Mouse (Mus musculus): ENCODE measurements around the gene Zmym6. TPM values are rescaled to one million over a fixed set of nuclear protein-coding genes. Genes with fewer than 3 reads are reported as not detected.

Gene Zmym6
- total and polyA plus RNA-seq, 2 experiments, result 1.4 to 7.2 TPM

DNA sequence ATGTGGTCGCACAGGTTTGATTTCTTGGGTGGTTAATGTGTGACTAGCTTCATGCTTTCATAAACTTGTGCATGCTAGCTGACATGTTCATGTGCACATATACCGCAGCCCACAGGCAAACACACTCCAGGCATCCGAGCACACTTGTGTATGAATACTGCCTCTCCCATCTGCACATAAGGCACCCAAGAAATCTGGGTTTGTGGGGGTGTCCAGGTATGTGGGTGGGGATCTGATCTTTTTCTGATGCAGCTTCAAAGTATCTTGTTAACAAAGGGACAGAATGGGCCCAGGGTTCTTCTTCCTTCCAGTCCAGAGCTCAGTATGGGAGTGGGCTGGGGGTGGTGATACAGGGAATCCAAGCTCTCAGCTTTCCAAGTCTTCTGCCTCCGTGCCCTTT, 95.4 kb downstream of the Zmym6 start:
- Histone ChIP-seq H3K4me1 (ENCODE audit: control insufficient read depth, insufficient read depth, low read length) (0 out of 2 replicates have a peak, but pooled peaks cover 3% of the 10 kb centered on the region), H3K9ac (ENCODE audit: low read depth, low read length) (no peak overlapping the region), H3K79me2 (ENCODE audit: control insufficient read depth, insufficient read depth, low read length) (no peaks in the 10 kb centered on the region), H3K27ac (replicated peaks; ENCODE audit: insufficient read depth, low read depth, low read length) (no peak overlapping the region), H3K27me3 (ENCODE audit: control insufficient read depth, insufficient read depth, low read length) (peaks cover 16% of the 10 kb centered on the region), H3K4me3 (ENCODE audit: insufficient read depth, low read depth, low read length) (no peak overlapping the region), H3K36me3 (ENCODE audit: control insufficient read depth, insufficient read depth, low read length) (no peaks in the 10 kb centered on the region)
- TF ChIP-seq CTCF (IDR thresholded peaks at IDR 0.05; ENCODE audit: low read depth, low read length) (no peak), POLR2A (IDR thresholded peaks at IDR 0.05; ENCODE audit: extremely low read depth, insufficient read depth, low read length) (no peak)
- no peak for DNase-seq (ENCODE audit: extremely low read depth, low read depth, low spot score)
- 70% methylated on average over 4 of the region's 4 CpGs for WGBS

- Histone ChIP-seq H3K4me3 (ENCODE audit: insufficient read depth, low read depth, low read length) (no peak overlapping the region), H3K27ac (replicated peaks; ENCODE audit: insufficient read depth, low read depth, low read length) (no peak overlapping the region), H3K9ac (ENCODE audit: low read depth, low read length) (no peak overlapping the region), H3K4me1 (ENCODE audit: control insufficient read depth, insufficient read depth, low read length) (0 out of 2 replicates have a peak, but pooled peaks cover 3% of the 10 kb centered on the region), H3K27me3 (ENCODE audit: control insufficient read depth, insufficient read depth, low read length) (peaks cover 16% of the 10 kb centered on the region), H3K36me3 (ENCODE audit: control insufficient read depth, insufficient read depth, low read length) (no peaks in the 10 kb centered on the region), H3K79me2 (ENCODE audit: control insufficient read depth, insufficient read depth, low read length) (no peaks in the 10 kb centered on the region)
- 2% methylated on average over 8 of the region's 8 CpGs for WGBS
- DNase-seq (ENCODE audit: extremely low read depth, low read depth, low spot score), result no peak
- TF ChIP-seq POLR2A (IDR thresholded peaks at IDR 0.05; ENCODE audit: extremely low read depth, insufficient read depth, low read length) (no peak), CTCF (IDR thresholded peaks at IDR 0.05; ENCODE audit: low read depth, low read length) (no peak)
Observed at GRCm38 (mm10) chr4:127173461-127173860, 96.3 kb downstream of the Zmym6 start.

Other genes with a start within 250 kb of the Zmym6 start
- 10.0 and 11.1 TPM in 2 replicates for gene Zmym4, start 109.2 kb upstream of the Zmym6 start, total RNA-seq (2014; rRNA removed)
- 1.6 and 1.7 TPM in 2 replicates for gene Zmym4, start 109.2 kb upstream of the Zmym6 start, polyA plus RNA-seq (2012; rRNA removed)
- gene Sfpq, start 56.1 kb upstream of the Zmym6 start, total RNA-seq (2014; rRNA removed), result 49.3 and 50.9 TPM in 2 replicates
- gene Sfpq, start 56.1 kb upstream of the Zmym6 start, polyA plus RNA-seq (2012; rRNA removed), result 11.1 and 12.6 TPM in 2 replicates
- gene Zmym1, start 16.2 kb upstream of the Zmym6 start, total RNA-seq (2014; rRNA removed), result 3.4 and 5.0 TPM in 2 replicates
- 0.62 and 0.81 TPM in 2 replicates for gene Zmym1, start 16.2 kb upstream of the Zmym6 start, polyA plus RNA-seq (2012; rRNA removed)
- gene Tmem35b, start 46.3 kb downstream of the Zmym6 start, total RNA-seq (2014; rRNA removed), result 11.1 and 11.5 TPM in 2 replicates
- gene Tmem35b, start 46.3 kb downstream of the Zmym6 start, polyA plus RNA-seq (2012; rRNA removed), result 11.4 and 11.8 TPM in 2 replicates
- gene Dlgap3, start 91.8 kb downstream of the Zmym6 start, total RNA-seq (2014; rRNA removed), result not detected in 2 replicates
- 0.05 and 0.06 TPM in 2 replicates for gene Dlgap3, start 91.8 kb downstream of the Zmym6 start, polyA plus RNA-seq (2012; rRNA removed)
- 24.4 and 27.1 TPM in 2 replicates for gene Smim12, start 166.4 kb downstream of the Zmym6 start, total RNA-seq (2014; rRNA removed)
- gene Smim12, start 166.4 kb downstream of the Zmym6 start, polyA plus RNA-seq (2012; rRNA removed), result 24.1 and 32.3 TPM in 2 replicates
- gene Gja4, start 236.7 kb downstream of the Zmym6 start, total RNA-seq (2014; rRNA removed), result 1.5 and 1.9 TPM in 2 replicates
- 8.0 and 8.8 TPM in 2 replicates for gene Gja4, start 236.7 kb downstream of the Zmym6 start, polyA plus RNA-seq (2012; rRNA removed)

All from liver, adult 2 months (tissue).